Mouse (Mus musculus): ENCODE measurements around the gene Narfl. TPM values are rescaled to one million over a fixed set of nuclear protein-coding genes. Genes with fewer than 3 reads are reported as not detected.

Narfl gene
- 20.4 TPM for polyA plus RNA-seq (2017; shearing (Covaris generic))

GRCm38 (mm10) chr17:25773549-25774120, at the start of gene Narfl:
Narfl (plus strand) TSS chr17:25773776.

GRCm38 (mm10) chr17:25727265-25728008, 46.1 kb upstream of the Narfl start, which contains the start of the genes Chtf18 and Rpusd1:
Chtf18 (minus strand) TSS chr17:25727419.
Rpusd1 (plus strand) TSS chr17:25727670.

GRCm38 (mm10) chr17:25735745-25736144, 37.8 kb upstream of the Narfl start, which contains the start of gene Mslnl:
Mslnl (plus strand) TSS chr17:25736042.

GRCm38 (mm10) chr17:25754241-25754640, 19.3 kb upstream of the Narfl start, which contains the start of gene Msln:
Msln (minus strand) TSS chr17:25754378.

GRCm38 (mm10) chr17:25785281-25785745, 11.7 kb downstream of the Narfl start, which contains the start of gene Haghl:
Haghl (minus strand) TSS chr17:25785673.

GRCm38 (mm10) chr17:25786280-25786679, 12.7 kb downstream of the Narfl start, which contains the start of gene Ccdc78:
Ccdc78 (plus strand) TSS chr17:25786580.

GRCm38 (mm10) chr17:25792615-25793014, 19.0 kb downstream of the Narfl start, which contains the start of gene Fam173a:
Fam173a (minus strand) TSS chr17:25792901.

GRCm38 (mm10) chr17:25795609-25796092, 22.1 kb downstream of the Narfl start, which contains the start of gene AC134908.4:
AC134908.4 (minus strand) TSS chr17:25795659.

GRCm38 (mm10) chr17:25796951-25797369, 23.4 kb downstream of the Narfl start, which contains the start of gene Metrn:
Metrn (minus strand) TSS chr17:25797136.

GRCm38 (mm10) chr17:25808789-25809605, 35.4 kb downstream of the Narfl start, which contains the start of gene Fbxl16:
Fbxl16 (plus strand) TSS chr17:25809085.

GRCm38 (mm10) chr17:25823452-25823851, 49.9 kb downstream of the Narfl start, which contains the start of gene Wdr24:
Wdr24 (plus strand) TSS chr17:25823627.

GRCm38 (mm10) chr17:25828712-25829557, 55.4 kb downstream of the Narfl start, which contains the start of gene Jmjd8:
Jmjd8 (plus strand) TSS chr17:25828867.

Other genes starting within 250 kb of the Narfl start
- not detected for gene Sox8, start 203.1 kb upstream of the Narfl start, polyA plus RNA-seq (2017; shearing (Covaris generic))
- 15.7 TPM for gene Lmf1, start 194.7 kb upstream of the Narfl start, polyA plus RNA-seq (2017; shearing (Covaris generic))
- not detected for gene Gng13, start 56.6 kb upstream of the Narfl start, polyA plus RNA-seq (2017; shearing (Covaris generic))
- gene Chtf18, start 46.4 kb upstream of the Narfl start, polyA plus RNA-seq (2017; shearing (Covaris generic)): 5.7 TPM
- gene Rpusd1, start 46.1 kb upstream of the Narfl start, polyA plus RNA-seq (2017; shearing (Covaris generic)): 4.0 TPM
- gene Mslnl, start 37.7 kb upstream of the Narfl start, polyA plus RNA-seq (2017; shearing (Covaris generic)): not detected
- gene Msln, start 19.4 kb upstream of the Narfl start, polyA plus RNA-seq (2017; shearing (Covaris generic)): 0.67 TPM
- gene Haghl, start 11.9 kb downstream of the Narfl start, polyA plus RNA-seq (2017; shearing (Covaris generic)): 26.4 TPM
- gene Ccdc78, start 12.8 kb downstream of the Narfl start, polyA plus RNA-seq (2017; shearing (Covaris generic)): 0.69 TPM
- 121 TPM for gene Fam173a, start 19.1 kb downstream of the Narfl start, polyA plus RNA-seq (2017; shearing (Covaris generic))
- gene AC134908.4, start 21.9 kb downstream of the Narfl start, polyA plus RNA-seq (2017; shearing (Covaris generic)): not detected
- gene Metrn, start 23.4 kb downstream of the Narfl start, polyA plus RNA-seq (2017; shearing (Covaris generic)): 26.0 TPM
- 0.18 TPM for gene Fbxl16, start 35.3 kb downstream of the Narfl start, polyA plus RNA-seq (2017; shearing (Covaris generic))
- gene Wdr24, start 49.9 kb downstream of the Narfl start, polyA plus RNA-seq (2017; shearing (Covaris generic)): 24.5 TPM
- gene Jmjd8, start 55.1 kb downstream of the Narfl start, polyA plus RNA-seq (2017; shearing (Covaris generic)): 18.4 TPM
- 132 TPM for gene Stub1, start 59.6 kb downstream of the Narfl start, polyA plus RNA-seq (2017; shearing (Covaris generic))
- gene Rhbdl1, start 63.5 kb downstream of the Narfl start, polyA plus RNA-seq (2017; shearing (Covaris generic)): 0.55 TPM
- gene Gm20683, start 68.0 kb downstream of the Narfl start, polyA plus RNA-seq (2017; shearing (Covaris generic)): 0.46 TPM
- 18.4 TPM for gene Rhot2, start 71.1 kb downstream of the Narfl start, polyA plus RNA-seq (2017; shearing (Covaris generic))
- gene Wdr90, start 87.7 kb downstream of the Narfl start, polyA plus RNA-seq (2017; shearing (Covaris generic)): 11.1 TPM
- 4.1 TPM for gene Mcrip2, start 95.0 kb downstream of the Narfl start, polyA plus RNA-seq (2017; shearing (Covaris generic))
- 41.4 TPM for gene Mettl26, start 101.3 kb downstream of the Narfl start, polyA plus RNA-seq (2017; shearing (Covaris generic))
- gene Wfikkn1, start 107.1 kb downstream of the Narfl start, polyA plus RNA-seq (2017; shearing (Covaris generic)): 0.49 TPM
- 15.3 TPM for gene Rab40c, start 146.0 kb downstream of the Narfl start, polyA plus RNA-seq (2017; shearing (Covaris generic))
- 44.1 TPM for gene Pigq, start 171.2 kb downstream of the Narfl start, polyA plus RNA-seq (2017; shearing (Covaris generic))
- not detected for gene Nhlrc4, start 171.2 kb downstream of the Narfl start, polyA plus RNA-seq (2017; shearing (Covaris generic))
- not detected for gene A930017K11Rik, start 178.8 kb downstream of the Narfl start, polyA plus RNA-seq (2017; shearing (Covaris generic))
- gene Capn15, start 212.0 kb downstream of the Narfl start, polyA plus RNA-seq (2017; shearing (Covaris generic)): 18.6 TPM